Mouse (Mus musculus) embryonic fibroblast, embryonic 13.5 days (primary cell): ENCODE results near the gene Foxn3. TPM values are rescaled to one million over a fixed set of nuclear protein-coding genes. Genes with fewer than 3 reads are reported as not detected.

Experiments used
- H3K27ac ChIP-seq: 2 replicates; pipeline ENCODE4 v1.5.1; 2012; ENCODE audit warnings: low read length, control low read depth, inconsistent platforms; ENCODE audit not compliant: insufficient read depth
- H3K4me1 ChIP-seq: 2 replicates; pipeline ENCODE4 v1.6.1; 2011; ENCODE audit warnings: low read length; ENCODE audit not compliant: control insufficient read depth, insufficient read depth
- H3K4me3 ChIP-seq: 2 replicates; pipeline ENCODE4 v1.5.1; 2011; ENCODE audit warnings: mild to moderate bottlenecking, control low read depth, low read length; ENCODE audit not compliant: insufficient read depth
- CTCF ChIP-seq: IDR thresholded peaks from 2 replicates; pipeline ENCODE4 v1.5.1; 2011; ENCODE audit warnings: mild to moderate bottlenecking, control low read depth, low read length, moderate library complexity, borderline replicate concordance; ENCODE audit not compliant: insufficient read depth
- POLR2A ChIP-seq: IDR thresholded peaks from 2 replicates; pipeline ENCODE4 v1.6.1; 2011; ENCODE audit warnings: low read depth, mild to moderate bottlenecking, control low read depth, low read length, moderate library complexity
- polyA plus RNA-seq: library from polyadenylated mRNA; stranded (reverse); fragments of >200 nt; gene quantifications from 2 replicates; pipeline ENCODE4 v1.2.4, GENCODE M21; 2011; ENCODE audit warnings: low read depth; ENCODE audit not compliant: missing spikeins, insufficient read length

Gene Foxn3
- polyA plus RNA-seq, 1 experiment = 59.0 TPM

DNA sequence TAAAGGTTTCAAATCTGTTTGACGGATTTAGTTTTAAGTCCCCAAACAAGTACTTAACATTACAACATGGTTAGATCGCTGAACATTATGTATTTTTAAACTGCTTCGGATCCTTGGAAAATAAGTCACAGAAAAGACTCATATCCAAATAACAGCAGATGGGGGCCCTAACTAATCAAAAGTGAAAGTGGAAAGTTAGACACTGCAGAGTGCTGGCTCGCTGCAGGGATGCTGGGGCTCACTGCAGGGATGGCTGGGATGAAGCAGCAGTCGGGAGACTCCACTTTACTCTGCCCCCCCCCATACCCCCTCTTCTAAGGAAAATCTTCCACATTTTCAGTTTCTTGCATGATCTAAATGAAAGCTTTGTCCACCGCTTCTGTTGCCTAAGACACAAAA is 156.1 kb downstream of the Foxn3 start:
- Histone ChIP-seq H3K4me1 (no peaks in the 10 kb centered on the region), H3K4me3 (peak overlapping the region; percentile 22; the same call in 1 of the 2 replicates), H3K27ac (no peak overlapping the region)
- TF ChIP-seq CTCF (no peak), POLR2A (no peak)

DNA sequence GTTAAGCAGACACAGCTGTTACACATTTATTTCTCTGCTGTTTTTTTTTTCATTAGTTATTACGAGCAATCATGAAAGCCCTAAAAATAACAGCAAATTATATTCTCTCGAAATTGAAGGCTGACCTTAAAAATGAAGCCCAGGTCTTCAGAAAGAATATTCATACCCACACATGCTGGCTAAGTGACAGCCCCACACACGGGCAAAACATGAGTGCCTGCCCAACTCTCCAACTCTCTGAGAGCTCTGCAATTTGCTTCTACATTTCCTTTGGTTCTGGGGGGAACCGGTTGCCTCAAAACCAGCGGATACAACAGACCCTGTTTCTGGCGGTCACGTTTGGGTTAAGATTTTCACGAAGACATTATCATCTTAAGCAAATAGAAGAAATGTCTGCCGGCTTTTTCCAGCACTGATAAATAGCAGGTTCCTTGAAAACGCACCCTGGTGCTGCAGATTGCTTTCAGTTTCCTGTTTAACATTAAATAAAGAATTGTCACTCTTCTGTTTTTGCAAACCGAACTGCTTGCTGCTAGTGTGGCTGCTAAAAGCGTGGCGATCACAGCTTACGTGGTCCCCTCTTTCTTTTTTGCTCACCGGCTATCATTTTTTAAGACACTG is 156.6 kb downstream of the Foxn3 start:
- peak overlapping the region; percentile 22; the same call in 1 of the 2 replicates for H3K4me3 ChIP-seq
- TF ChIP-seq CTCF (no peak), POLR2A (no peak)
- no peak overlapping the region for H3K27ac ChIP-seq
- no peaks in the 10 kb centered on the region for H3K4me1 ChIP-seq

DNA sequence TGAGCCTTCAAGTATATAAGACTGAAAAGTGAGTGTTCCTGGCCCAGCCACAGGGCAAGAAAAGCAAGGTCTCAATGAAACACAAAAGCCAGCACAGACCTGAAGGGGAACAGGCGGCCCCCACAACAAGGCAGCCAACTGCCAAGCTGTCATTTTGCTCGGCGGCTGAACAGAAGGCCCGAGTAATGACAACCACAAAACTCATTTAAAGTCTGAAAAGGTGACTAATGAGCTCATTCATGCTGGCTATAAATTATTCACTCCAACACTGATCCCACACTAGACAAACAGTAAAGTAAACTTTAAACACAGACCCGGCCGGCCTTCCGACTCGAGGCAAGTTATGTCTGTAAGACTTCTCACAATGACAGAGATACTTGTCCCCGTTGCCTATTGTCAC is 157.1 kb downstream of the Foxn3 start:
- H3K4me1 ChIP-seq = no peaks in the 10 kb centered on the region
- H3K27ac ChIP-seq = no peak overlapping the region
- H3K4me3 ChIP-seq = no peak overlapping the region
- TF ChIP-seq POLR2A (no peak), CTCF (no peak)

DNA sequence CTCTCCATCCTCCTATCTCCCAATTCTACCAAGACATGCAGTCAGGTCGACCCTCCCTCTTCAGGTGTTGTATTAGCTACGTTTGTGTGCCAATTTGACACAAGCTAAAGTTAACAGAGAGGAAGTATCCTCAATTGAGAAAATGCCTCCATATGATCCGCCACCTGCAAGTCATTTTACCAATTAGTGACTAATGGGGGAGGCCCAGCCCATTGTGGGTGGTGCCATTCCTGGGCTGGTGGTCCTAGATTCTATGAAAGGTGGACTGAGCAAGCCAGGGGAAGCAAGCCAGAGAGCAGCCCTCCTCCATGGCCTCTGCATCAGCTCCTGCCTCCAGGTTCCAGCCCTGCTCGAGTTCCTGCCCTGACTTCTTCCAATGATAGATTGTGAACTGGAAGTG is 158.0 kb downstream of the Foxn3 start:
- TF ChIP-seq CTCF (no peak), POLR2A (no peak)
- Histone ChIP-seq H3K27ac (no peak overlapping the region), H3K4me3 (no peak overlapping the region), H3K4me1 (no peaks in the 10 kb centered on the region)

DNA sequence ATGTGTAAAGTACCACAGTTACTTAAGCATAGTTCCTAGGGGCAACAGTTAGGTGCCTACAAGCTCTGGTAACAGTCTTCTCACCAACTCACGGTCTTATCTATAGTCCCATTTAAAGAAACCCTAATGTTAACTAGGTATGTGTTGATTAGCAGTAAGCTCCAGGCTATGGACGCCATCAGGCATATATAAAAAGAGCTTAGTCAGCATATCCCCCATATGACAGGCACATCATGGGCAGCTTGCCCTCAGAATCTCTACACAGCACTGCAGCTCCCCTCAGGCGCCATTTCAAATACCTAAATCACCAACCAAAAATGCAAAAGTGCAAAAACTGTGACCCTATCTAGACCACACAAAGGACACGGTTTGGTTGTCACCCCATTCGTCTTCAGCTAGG is 160.4 kb downstream of the Foxn3 start:
- Histone ChIP-seq H3K4me1 (no peaks in the 10 kb centered on the region), H3K27ac (no peak overlapping the region), H3K4me3 (no peak overlapping the region)
- TF ChIP-seq POLR2A (no peak), CTCF (no peak)

DNA sequence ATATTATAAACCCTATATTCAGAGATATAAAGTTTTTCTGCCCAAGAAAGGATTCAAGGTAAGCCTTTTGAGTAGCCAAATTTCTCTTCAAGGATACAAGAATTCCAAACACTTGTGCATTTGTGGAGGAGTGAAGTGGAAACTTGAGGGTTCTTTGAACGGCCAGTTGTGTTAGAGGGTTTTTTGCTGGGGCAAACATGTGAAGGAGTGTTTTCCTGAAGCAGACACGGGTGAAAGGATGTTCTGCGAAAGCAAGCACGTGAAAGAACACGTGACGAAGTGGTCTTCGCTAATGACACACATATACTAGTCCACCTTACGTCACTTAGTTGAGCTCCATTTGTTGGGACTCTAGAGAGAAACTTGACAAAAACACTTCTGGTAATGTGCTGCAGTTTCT is 162.5 kb downstream of the Foxn3 start:
- TF ChIP-seq CTCF = no peak
- no peak for TF ChIP-seq POLR2A

DNA sequence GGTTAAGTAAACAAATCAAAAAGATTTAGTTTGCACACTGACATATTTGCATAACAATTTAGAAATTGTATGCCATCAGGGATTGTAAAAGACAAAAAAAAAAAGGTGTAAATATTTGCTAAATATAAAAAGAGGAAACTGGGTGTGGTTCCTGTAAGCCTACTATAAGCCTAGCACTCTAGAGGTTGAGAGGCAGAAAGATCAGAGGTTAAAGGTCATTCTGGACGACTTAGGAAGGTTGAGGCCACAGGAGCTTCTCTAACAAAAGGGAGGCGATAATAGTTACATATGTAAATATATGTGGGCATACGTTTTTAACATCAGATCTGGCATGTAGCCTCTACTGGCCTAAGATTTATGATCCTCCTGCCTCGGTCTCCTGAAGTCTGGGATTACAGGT is 163.8 kb downstream of the Foxn3 start:
- TF ChIP-seq POLR2A (no peak), CTCF (no peak)
- H3K4me3 ChIP-seq = no peak overlapping the region
- no peaks in the 10 kb centered on the region for H3K4me1 ChIP-seq
- no peak overlapping the region for H3K27ac ChIP-seq

More for the DNA sequence above, 162.5 kb downstream of the Foxn3 start:
- Histone ChIP-seq H3K4me3 (no peak overlapping the region), H3K4me1 (no peaks in the 10 kb centered on the region), H3K27ac (no peak overlapping the region)

- Histone ChIP-seq H3K27ac (no peak overlapping the region), H3K4me3 (no peak overlapping the region), H3K4me1 (no peaks in the 10 kb centered on the region)
- TF ChIP-seq POLR2A = no peak
- TF ChIP-seq CTCF = no peak
Measured at GRCm38 (mm10) chr12:99396461-99396860, 166.9 kb downstream of the Foxn3 start.

GRCm38 (mm10) chr12:99395082-99395481 is 168.3 kb downstream of the Foxn3 start:
- Histone ChIP-seq H3K4me3 (no peak overlapping the region), H3K27ac (no peak overlapping the region), H3K4me1 (no peaks in the 10 kb centered on the region)
- TF ChIP-seq POLR2A (no peak), CTCF (no peak)

DNA sequence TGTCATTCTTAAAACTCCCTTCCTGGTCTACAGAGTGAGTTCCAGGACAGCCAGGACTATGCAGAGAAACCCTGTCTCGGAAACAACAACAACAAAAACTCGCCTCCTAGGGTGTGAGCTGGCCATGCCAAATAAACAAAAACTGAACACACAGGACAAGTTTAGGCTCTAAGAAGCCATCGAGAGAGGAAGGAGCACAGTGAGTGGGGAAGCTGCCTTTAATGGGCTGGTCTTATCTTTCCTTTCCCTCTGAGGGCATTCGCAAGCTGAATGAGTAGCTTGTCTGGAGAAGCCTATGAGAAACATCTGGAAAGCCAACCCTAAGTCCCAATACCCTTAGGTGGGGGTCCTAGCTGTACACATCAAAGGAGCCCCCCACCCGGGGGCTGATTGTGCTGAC is 168.7 kb downstream of the Foxn3 start:
- Histone ChIP-seq H3K4me3 (no peak overlapping the region), H3K27ac (no peak overlapping the region), H3K4me1 (no peaks in the 10 kb centered on the region)
- TF ChIP-seq CTCF (no peak), POLR2A (no peak)
